Mouse (Mus musculus): Measurements from ENCODE around the gene Uap1l1.

- TF ChIP-seq CTCF (IDR thresholded peaks at IDR 0.05; ENCODE audit: control insufficient read depth, insufficient read depth, insufficient replicate concordance, low read depth, low read length) (peak; percentile 33; the same call in 1 of the 2 replicates), POLR2A (IDR thresholded peaks at IDR 0.05; ENCODE audit: control insufficient read depth, low read depth, low read length) (no peak)
Observed at GRCm38 (mm10) chr2:25376589-25376988, 11.1 kb upstream of the Uap1l1 start.

Data from testis, adult 2 months (tissue).